Mouse (Mus musculus) CD4-positive, CD25-positive, alpha-beta regulatory T cell, adult 4 months (primary cell): ENCODE measurements around the gene Hsdl1. TPM values are rescaled to one million over a fixed set of nuclear protein-coding genes. Genes with fewer than 3 reads are reported as not detected.

ENCODE experiments used
- ATAC-seq: one replicate; pipeline ENCODE4 v1.8.0; 2017
- polyA plus RNA-seq, 2 experiments: library from polyadenylated mRNA; unstranded; fragments of 100-300 nt; shearing (Covaris generic); gene quantifications; one replicate each; pipeline ENCODE4 v1.2.1; 2017

Gene Hsdl1
- polyA plus RNA-seq, 2 experiments from 2014 or later: 68.3 to 83.5 TPM

- ATAC-seq: no peak
Observed at GRCm38 (mm10) chr8:119520102-119520501, 54.9 kb downstream of the Hsdl1 start.

DNA sequence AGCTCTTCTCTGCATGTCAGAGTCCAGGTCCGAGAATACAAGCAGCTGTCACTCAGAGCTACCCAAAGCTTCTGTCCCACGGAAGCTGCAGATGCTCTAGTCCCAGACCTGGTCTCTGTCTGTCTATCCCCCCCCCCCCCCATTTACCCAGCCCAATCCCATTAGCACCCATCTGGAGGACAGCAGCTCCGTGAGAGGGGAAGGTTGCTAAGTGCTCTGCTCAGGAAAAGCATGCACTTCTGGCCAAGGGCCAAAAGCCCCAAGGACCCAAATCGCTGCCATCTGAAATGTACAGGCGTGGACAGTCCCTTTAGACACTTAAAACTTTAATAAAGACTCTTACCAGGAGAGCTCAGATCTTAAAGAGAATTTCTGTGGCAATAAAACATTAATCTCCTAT is 58.3 kb downstream of the Hsdl1 start:
- no peak for ATAC-seq

DNA sequence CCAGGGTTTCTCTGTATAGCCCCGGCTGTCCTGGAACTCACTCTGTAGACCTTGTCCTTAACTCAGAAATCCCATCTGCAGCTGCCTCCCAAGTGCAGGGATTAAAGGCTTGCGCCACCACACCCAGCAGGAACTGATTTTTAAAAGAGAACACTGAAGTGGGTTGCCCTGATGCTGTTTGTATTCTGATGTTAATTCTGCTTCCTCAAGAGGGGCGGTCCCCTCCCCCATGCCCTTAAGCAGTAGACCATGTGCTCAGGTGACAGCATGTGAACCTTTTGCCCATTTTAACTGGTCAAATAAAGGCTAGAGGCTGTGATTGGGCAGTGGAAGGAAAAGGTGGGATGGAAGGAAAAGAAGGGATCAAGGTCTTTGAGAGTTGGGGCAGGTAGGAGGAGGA is 59.2 kb downstream of the Hsdl1 start:
- no peak for ATAC-seq

DNA sequence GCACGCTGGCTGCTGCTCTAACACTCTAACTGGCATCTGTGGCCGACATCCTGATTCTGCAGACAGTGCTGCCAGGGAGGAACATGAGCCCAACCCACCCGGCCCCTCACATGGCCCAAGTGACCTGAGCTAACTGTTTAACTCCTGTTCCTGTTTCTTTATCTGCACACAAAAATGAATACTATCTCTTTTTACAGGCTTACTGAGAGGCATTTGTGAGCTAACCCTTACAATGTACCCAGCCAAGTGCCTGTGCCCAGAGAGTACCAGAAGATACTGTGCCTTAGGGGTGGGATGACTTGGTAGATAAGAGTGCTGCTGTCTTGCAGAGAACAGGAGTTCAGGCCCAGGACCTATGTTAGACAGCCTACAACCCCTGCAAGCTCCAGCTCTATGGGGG is 60.0 kb downstream of the Hsdl1 start:
- ATAC-seq: no peak

GRCm38 (mm10) chr8:119513405-119513804 is 61.6 kb downstream of the Hsdl1 start:
- ATAC-seq: no peak

Other genes with a start within 250 kb of the Hsdl1 start
- 100 to 1,000 TPM; 174 to 236 TPM for gene Hsbp1, start 230.7 kb downstream of the Hsdl1 start, polyA plus RNA-seq
- gene Mlycd, start 180.3 kb downstream of the Hsdl1 start, polyA plus RNA-seq: 1 to 10 TPM; 4.5 to 5.6 TPM
- 10 to 100 TPM; 16.7 to 26.0 TPM for gene Osgin1, start 141.1 kb downstream of the Hsdl1 start, polyA plus RNA-seq
- gene Necab2, start 128.5 kb downstream of the Hsdl1 start, polyA plus RNA-seq: not detected
- gene Slc38a8, start 73.5 kb downstream of the Hsdl1 start, polyA plus RNA-seq: not detected
- gene Mbtps1, start 16.4 kb downstream of the Hsdl1 start, polyA plus RNA-seq: 10 to 100 TPM; 45.9 to 90.2 TPM
- not detected for gene Dnaaf1, start 52 bp upstream of the Hsdl1 start, polyA plus RNA-seq
- gene Taf1c, start 30.0 kb upstream of the Hsdl1 start, polyA plus RNA-seq: 10 to 100 TPM; 13.3 to 17.1 TPM
- gene Adad2, start 37.6 kb upstream of the Hsdl1 start, polyA plus RNA-seq: not detected
- gene Kcng4, start 60.5 kb upstream of the Hsdl1 start, polyA plus RNA-seq: not detected
- not detected for gene Wfdc1, start 91.2 kb upstream of the Hsdl1 start, polyA plus RNA-seq
- gene Atp2c2, start 124.8 kb upstream of the Hsdl1 start, polyA plus RNA-seq: under 1 TPM in 1 of 2 experiments, not detected in 1; 0.18 TPM
- gene Tldc1, start 203.2 kb upstream of the Hsdl1 start, polyA plus RNA-seq: 10 to 100 TPM in 1 of 2 experiments, 1 to 10 TPM in 1; 6.5 to 14.3 TPM